Mouse (Mus musculus) liver, embryonic 11.5 days (tissue): ENCODE data around the gene Gja5. TPM values are rescaled to one million over a fixed set of nuclear protein-coding genes. Genes with fewer than 3 reads are reported as not detected.

Experiments used
- ATAC-seq: fragments of 200-750 bp; cut with Nextera tagmentation; replicated peaks from 2 replicates; pipeline ENCODE4 v1.8.0; 2017; ENCODE audit warnings: moderate number of reproducible peaks, mild to moderate bottlenecking, moderate TSS enrichment, moderate library complexity; ENCODE audit not compliant: low FRiP score
- DNase-seq: peaks from one replicate; pipeline ENCODE4 v3.0.0-alpha.2; 2017; ENCODE audit warnings: low spot score
- H3K27ac ChIP-seq: fragments of 300-500 bp; sonication (generic); 2 replicates; pipeline ENCODE4 v1.5.1; 2014; ENCODE audit warnings: mild to moderate bottlenecking, low read depth, low read length, control low read depth
- H3K27me3 ChIP-seq: fragments of 300-500 bp; sonication (generic); replicated peaks from 2 replicates; pipeline ENCODE4 v1.6.1; 2014; ENCODE audit warnings: low read length, mixed read lengths; ENCODE audit not compliant: control insufficient read depth, insufficient read depth
- H3K36me3 ChIP-seq: fragments of 300-500 bp; sonication (generic); 2 replicates; pipeline ENCODE4 v1.6.1; 2014; ENCODE audit warnings: mild to moderate bottlenecking, low read length, moderate library complexity, mixed read lengths; ENCODE audit not compliant: control insufficient read depth, insufficient read depth
- H3K4me1 ChIP-seq: fragments of 300-500 bp; sonication (generic); replicated peaks from 2 replicates; pipeline ENCODE4 v1.6.1; 2014; ENCODE audit warnings: low read length, mixed read lengths; ENCODE audit not compliant: control insufficient read depth, insufficient read depth
- H3K4me2 ChIP-seq: fragments of 300-500 bp; sonication (generic); 2 replicates; pipeline ENCODE4 v1.6.1; 2014; ENCODE audit warnings: mild to moderate bottlenecking, control low read depth, moderate library complexity
- H3K4me3 ChIP-seq: fragments of 300-500 bp; sonication (generic); 2 replicates; pipeline ENCODE4 v1.5.1; 2014; ENCODE audit warnings: low read depth, low read length, control low read depth
- H3K9ac ChIP-seq: fragments of 300-500 bp; sonication (generic); 2 replicates; pipeline ENCODE4 v1.6.1; 2014; ENCODE audit warnings: low read depth, low read length, control low read depth
- H3K9me3 ChIP-seq: fragments of 300-500 bp; sonication (generic); 2 replicates; pipeline ENCODE4 v1.6.1; 2016; ENCODE audit warnings: low read length, inconsistent platforms, mixed read lengths; ENCODE audit not compliant: control insufficient read depth
- WGBS: fragments of 180-500 bp; shearing (Covaris S2); extraction: QIAGEN DNeasy Blood & Tissue Kit; methylation state at CpG from one replicate; pipeline ENCODE4 v1.1.7; 2014; 5-methylcytosine and 5-hydroxymethylcytosine counted together
- polyA plus RNA-seq: library from polyadenylated mRNA; unstranded; fragments of >200 nt; fragmentation: Nextera tagmentation; extraction: Ambion mirVana; gene quantifications from 2 replicates; pipeline ENCODE4 v1.2.1, GENCODE M21; 2014

Gja5 gene
- polyA plus RNA-seq, 1 experiment from 2014 or later, result 1.8 TPM

GRCm38 (mm10) chr3:96979020-96979419 is 74.5 kb downstream of the Gja5 start:
- no peak overlapping the region for H3K4me2 ChIP-seq
- ATAC-seq, result no peak
- 79% methylated on average over 3 of the region's 3 CpGs for WGBS

GRCm38 (mm10) chr3:96981833-96982232 is 77.3 kb downstream of the Gja5 start:
- Histone ChIP-seq H3K27ac (no peak overlapping the region), H3K9me3 (no peaks in the 10 kb centered on the region), H3K9ac (no peak overlapping the region), H3K36me3 (no peaks in the 10 kb centered on the region), H3K4me2 (no peak overlapping the region), H3K4me1 (no peaks in the 10 kb centered on the region), H3K27me3 (no peaks in the 10 kb centered on the region), H3K4me3 (no peak overlapping the region)
- no peak for ATAC-seq
- 67% methylated on average over 3 of the region's 3 CpGs for WGBS
- no peak for DNase-seq

More at GRCm38 (mm10) chr3:96979020-96979419, 74.5 kb downstream of the Gja5 start:
- Histone ChIP-seq H3K4me1 (no peaks in the 10 kb centered on the region), H3K9me3 (no peaks in the 10 kb centered on the region), H3K9ac (no peak overlapping the region), H3K36me3 (no peaks in the 10 kb centered on the region), H3K27me3 (no peaks in the 10 kb centered on the region), H3K4me3 (no peak overlapping the region), H3K27ac (no peak overlapping the region)
- DNase-seq, result no peak

GRCm38 (mm10) chr3:96982666-96983065 is 78.2 kb downstream of the Gja5 start:
- no peak for DNase-seq
- WGBS, result 76% methylated on average over 2 of the region's 2 CpGs
- Histone ChIP-seq H3K4me2 (no peak overlapping the region), H3K4me1 (no peaks in the 10 kb centered on the region), H3K9ac (no peak overlapping the region), H3K4me3 (no peak overlapping the region), H3K27ac (no peak overlapping the region), H3K9me3 (no peaks in the 10 kb centered on the region), H3K27me3 (no peaks in the 10 kb centered on the region), H3K36me3 (no peaks in the 10 kb centered on the region)
- ATAC-seq, result no peak

DNA sequence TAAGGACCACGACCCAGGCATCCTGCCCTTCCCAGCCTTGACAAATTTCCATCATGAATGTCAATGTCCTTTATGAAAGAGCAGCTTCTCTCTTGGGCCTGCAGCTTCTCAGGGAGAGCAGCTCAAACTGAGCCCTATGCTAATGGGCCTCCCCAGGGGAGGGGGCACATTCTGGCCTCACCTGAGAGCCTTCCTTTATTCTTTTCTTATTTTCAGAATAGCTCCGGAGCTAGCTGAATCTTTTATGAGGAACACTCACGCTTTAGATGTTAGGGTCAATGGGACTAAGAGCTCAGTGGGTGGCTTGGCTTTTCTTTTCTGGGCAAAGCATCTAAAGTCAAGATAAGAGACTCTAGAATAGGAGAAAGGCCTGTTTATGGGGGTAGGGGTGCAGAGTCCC is 88.0 kb downstream of the Gja5 start:
- H3K4me3 ChIP-seq, result no peak overlapping the region
- H3K27ac ChIP-seq, result no peak overlapping the region
- WGBS, result 45% methylated on average over 3 of the region's 3 CpGs
- no peaks in the 10 kb centered on the region for H3K27me3 ChIP-seq
- no peak overlapping the region for H3K9ac ChIP-seq
- H3K4me2 ChIP-seq, result no peak overlapping the region
- H3K36me3 ChIP-seq, result no peaks in the 10 kb centered on the region
- no peak for ATAC-seq
- DNase-seq, result no peak
- H3K9me3 ChIP-seq, result no peaks in the 10 kb centered on the region
- no peaks in the 10 kb centered on the region for H3K4me1 ChIP-seq

DNA sequence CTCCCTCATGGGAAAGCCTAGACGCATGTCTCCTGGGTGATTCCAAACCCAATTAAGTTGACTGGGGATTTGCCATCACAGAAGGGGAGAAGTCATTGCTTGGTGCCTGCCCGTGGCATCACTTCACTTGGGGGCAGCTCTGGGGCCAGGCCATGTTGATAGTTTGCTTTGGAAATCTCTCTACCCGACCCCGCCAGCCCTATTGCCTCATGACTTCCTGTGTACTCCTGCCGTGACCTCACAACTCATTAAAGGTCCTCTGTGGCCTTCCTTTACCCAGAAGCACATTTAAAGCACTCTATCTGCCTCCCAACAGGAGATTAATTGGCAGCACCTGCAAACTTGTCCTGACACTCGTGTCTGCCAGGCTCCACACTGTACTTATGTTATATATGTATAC is 93.3 kb downstream of the Gja5 start:
- Histone ChIP-seq H3K9ac (no peak overlapping the region), H3K36me3 (no peaks in the 10 kb centered on the region), H3K9me3 (no peaks in the 10 kb centered on the region), H3K27ac (no peak overlapping the region), H3K4me2 (no peak overlapping the region), H3K4me1 (no peaks in the 10 kb centered on the region), H3K4me3 (no peak overlapping the region), H3K27me3 (no peaks in the 10 kb centered on the region)
- ATAC-seq (no peak), DNase-seq (no peak)
- WGBS, result 33% methylated on average over 6 of the region's 6 CpGs

- Histone ChIP-seq H3K4me1 (no peaks in the 10 kb centered on the region), H3K4me2 (no peak overlapping the region), H3K4me3 (no peak overlapping the region), H3K36me3 (no peaks in the 10 kb centered on the region), H3K9ac (no peak overlapping the region), H3K27me3 (no peaks in the 10 kb centered on the region), H3K27ac (no peak overlapping the region), H3K9me3 (no peaks in the 10 kb centered on the region)
- 87% methylated on average over 10 of the region's 10 CpGs for WGBS
- DNase-seq, result no peak
- no peak for ATAC-seq
These were observed 98.6 kb downstream of the Gja5 start for GRCm38 (mm10) chr3:97003111-97003510.

DNA sequence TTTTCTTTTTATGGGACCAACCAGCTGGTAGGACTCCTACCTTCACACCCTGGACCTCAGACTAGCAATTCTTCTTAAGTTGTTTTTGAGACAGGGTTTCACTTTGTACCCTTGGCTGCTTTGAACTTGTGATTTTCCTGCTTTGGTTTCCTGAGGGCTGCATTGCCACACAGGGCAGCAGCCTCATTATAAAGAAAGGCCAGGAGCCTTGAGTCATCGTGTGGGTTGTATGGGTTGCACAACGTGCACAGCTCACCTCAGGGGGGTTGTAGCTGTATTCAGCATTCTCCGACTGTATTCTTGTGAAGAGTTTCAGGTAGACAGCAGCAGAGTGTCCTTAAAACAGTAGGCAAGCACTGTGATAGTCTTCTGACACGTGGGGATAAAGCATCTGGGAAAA is 100.0 kb downstream of the Gja5 start:
- DNase-seq, result no peak
- Histone ChIP-seq H3K4me2 (no peak overlapping the region), H3K9ac (no peak overlapping the region), H3K4me1 (no peaks in the 10 kb centered on the region), H3K9me3 (no peaks in the 10 kb centered on the region), H3K4me3 (no peak overlapping the region), H3K36me3 (no peaks in the 10 kb centered on the region), H3K27me3 (no peaks in the 10 kb centered on the region), H3K27ac (no peak overlapping the region)
- no peak for ATAC-seq
- 73% methylated on average over 4 of the region's 4 CpGs for WGBS

DNA sequence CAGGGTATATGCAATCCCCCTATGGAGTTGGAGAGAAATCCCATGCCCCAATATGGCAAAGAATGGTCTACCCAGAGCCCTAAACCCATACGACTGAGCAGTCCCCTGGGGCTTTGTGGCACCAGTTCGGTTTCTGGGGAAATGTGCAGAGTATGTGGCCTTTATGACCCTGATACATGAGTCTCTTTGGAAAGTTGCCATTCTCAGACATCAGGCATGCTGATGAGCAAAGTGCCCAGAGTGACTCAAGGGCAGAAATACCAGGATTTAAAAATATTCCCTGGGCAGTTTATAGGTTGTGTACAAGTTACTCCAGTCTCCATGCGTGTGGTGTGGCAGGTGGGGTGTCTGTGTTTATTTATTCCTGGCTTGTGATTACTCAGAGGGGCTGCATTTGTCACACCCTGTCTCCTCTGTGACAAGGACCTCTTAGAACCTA is 102.5 kb downstream of the Gja5 start:
- no peak overlapping the region for H3K4me3 ChIP-seq
- H3K27me3 ChIP-seq, result no peaks in the 10 kb centered on the region
- no peak overlapping the region for H3K27ac ChIP-seq
- H3K9me3 ChIP-seq, result no peaks in the 10 kb centered on the region
- H3K36me3 ChIP-seq, result no peaks in the 10 kb centered on the region
- H3K4me2 ChIP-seq, result no peak overlapping the region
- DNase-seq (no peak), ATAC-seq (no peak)
- H3K4me1 ChIP-seq, result no peaks in the 10 kb centered on the region
- 61% methylated on average over 3 of the region's 3 CpGs for WGBS
- H3K9ac ChIP-seq, result no peak overlapping the region

DNA sequence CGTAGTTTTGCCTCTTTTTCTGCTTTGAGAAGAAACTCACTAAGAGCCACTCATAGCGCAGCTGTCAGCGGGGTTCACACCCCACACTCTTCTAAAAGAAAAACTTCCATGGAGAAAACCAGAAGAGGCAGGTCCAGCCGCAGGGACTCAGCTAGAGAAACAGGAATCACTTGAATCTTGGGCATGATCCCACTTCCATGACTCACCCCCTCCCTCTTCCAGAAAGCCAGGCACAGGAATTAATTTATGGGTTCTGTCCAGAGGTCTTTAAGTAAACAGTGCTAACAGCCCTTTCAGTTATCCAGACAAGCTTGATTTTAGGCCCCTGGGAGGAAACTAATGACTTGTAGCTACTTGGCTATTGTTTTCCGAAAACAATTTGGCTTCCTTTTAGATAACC is 120.7 kb downstream of the Gja5 start:
- Histone ChIP-seq H3K4me1 (no peaks in the 10 kb centered on the region), H3K4me2 (no peak overlapping the region)
- no peak for ATAC-seq

More for the DNA sequence above, 120.7 kb downstream of the Gja5 start:
- no peaks in the 10 kb centered on the region for H3K9me3 ChIP-seq
- WGBS, result 62% methylated on average over 5 of the region's 5 CpGs
- no peak overlapping the region for H3K4me3 ChIP-seq
- no peak for DNase-seq
- no peaks in the 10 kb centered on the region; the same call in none of the 2 replicates for H3K27me3 ChIP-seq
- no peak overlapping the region for H3K9ac ChIP-seq
- no peaks in the 10 kb centered on the region for H3K36me3 ChIP-seq
- H3K27ac ChIP-seq, result no peak overlapping the region
